Mouse (Mus musculus) A20 (cell line): ENCODE results near the gene Ankfy1.
"Not testable (repeated sequence)": the region's sequence is repeated elsewhere in the genome, so short reads cannot be mapped to it uniquely, and the experiment has no call there.

Source experiments
- DNase-seq: peaks from one replicate; pipeline ENCODE4 v3.0.0-alpha.2; 2011; ENCODE audit warnings: low read depth, low spot score

The Ankfy1 gene

GRCm38 (mm10) chr11:72689551-72690510 lies at the start of gene Ankfy1:
TSS of gene Ankfy1 (plus strand) at chr11:72690006.
- DNase-seq = peak; percentile 97

DNA sequence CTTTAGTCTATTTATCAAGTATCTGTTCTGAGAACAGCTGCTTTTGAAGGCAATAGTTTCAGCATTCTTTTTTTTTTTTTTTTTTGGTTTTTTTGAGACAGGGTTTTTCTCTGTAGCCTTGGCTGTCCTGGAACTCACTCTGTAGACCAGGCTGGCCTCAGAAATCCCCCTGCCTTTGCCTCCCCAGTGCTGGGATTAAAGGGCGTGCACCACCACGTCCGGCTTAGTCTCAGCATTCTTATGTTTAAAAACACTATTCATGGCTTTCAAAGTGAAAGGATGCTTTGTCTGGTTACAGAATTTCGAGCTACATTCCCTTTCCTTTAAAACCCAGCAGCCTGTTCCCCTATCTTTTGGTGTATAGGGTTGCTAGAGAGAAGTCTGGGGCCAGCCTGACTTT lies 47.1 kb upstream of the Ankfy1 start:
- DNase-seq = no peak

DNA sequence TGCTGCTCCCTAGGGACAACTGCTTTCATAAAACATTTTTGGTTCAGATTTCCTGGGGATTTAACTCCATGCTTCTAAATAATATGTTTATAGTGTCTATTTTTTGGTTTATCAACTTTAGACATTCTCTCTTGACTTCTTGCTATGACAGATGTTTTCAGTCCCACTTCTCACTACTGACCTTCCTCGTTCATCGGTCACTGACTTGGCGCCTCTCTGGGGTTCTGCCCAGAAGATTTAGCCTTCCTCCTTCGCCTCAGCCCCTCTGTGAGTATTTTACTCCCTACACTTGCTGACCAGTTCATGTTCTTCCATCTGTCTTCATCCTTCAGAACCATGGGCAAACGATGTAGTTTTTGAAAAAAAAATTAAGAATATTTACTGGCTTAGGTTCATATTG lies 44.4 kb upstream of the Ankfy1 start:
- DNase-seq = no peak

GRCm38 (mm10) chr11:72650347-72650746 lies 39.5 kb upstream of the Ankfy1 start:
- no peak for DNase-seq

DNA sequence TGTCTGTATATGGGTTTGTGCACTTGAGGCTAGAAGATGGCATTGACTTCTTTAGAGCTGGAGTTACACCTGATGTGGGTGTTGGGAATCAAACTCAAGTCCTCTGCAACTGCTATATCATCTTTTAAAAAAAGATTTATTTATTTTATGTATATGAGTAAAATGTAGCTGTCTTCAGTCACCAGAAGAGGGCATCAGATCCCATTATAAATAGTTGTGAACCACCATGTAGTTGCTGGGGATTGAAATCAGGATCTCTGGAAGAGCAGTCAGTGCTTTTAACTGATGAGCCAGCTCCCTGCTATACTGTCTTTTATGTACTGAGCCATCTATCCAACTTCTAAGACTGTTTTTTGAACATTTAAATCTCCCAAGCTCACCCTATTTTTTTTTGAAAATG lies 29.9 kb upstream of the Ankfy1 start:
- peak; percentile 45 for DNase-seq

DNA sequence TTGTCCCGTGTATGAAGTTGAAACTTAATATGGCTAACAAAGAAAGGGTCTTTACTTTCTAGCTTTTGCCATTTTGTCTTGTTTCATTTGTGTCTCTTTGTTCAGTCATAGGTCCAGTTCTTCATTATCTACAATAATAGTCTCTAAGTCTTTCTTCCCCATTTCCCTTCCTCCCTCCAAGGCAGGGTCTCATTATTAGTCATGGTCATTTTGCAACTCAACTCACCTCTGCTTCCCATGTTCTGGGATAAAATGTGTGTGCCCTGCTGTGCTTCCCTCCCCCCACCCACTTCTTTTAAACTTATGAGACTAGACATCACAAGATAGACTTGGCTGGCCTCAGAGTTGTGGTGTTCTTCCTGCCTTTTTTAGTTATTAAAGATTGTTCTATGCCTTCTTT lies 29.4 kb upstream of the Ankfy1 start:
- no peak for DNase-seq

GRCm38 (mm10) chr11:72664641-72665040 lies 25.2 kb upstream of the Ankfy1 start:
- DNase-seq = no peak

DNA sequence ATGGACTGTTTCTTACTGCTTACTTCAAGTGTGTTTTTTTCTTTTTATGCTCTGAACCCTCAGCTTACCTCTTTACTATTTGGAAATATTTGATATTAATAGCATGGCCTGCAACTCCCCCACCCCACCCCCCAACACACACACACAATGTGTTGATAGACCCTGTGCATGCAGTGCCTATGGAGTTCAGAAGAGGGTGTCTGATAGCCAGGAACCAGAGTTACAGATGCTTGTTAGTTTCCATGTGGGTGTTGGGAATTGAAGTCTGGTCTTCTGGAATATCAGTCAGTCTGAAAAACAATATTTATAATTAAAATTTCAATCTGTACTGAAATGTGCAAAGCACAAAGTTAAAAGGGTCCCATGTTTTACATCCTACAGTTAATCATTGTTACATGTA lies 19.2 kb upstream of the Ankfy1 start:
- DNase-seq = no peak

DNA sequence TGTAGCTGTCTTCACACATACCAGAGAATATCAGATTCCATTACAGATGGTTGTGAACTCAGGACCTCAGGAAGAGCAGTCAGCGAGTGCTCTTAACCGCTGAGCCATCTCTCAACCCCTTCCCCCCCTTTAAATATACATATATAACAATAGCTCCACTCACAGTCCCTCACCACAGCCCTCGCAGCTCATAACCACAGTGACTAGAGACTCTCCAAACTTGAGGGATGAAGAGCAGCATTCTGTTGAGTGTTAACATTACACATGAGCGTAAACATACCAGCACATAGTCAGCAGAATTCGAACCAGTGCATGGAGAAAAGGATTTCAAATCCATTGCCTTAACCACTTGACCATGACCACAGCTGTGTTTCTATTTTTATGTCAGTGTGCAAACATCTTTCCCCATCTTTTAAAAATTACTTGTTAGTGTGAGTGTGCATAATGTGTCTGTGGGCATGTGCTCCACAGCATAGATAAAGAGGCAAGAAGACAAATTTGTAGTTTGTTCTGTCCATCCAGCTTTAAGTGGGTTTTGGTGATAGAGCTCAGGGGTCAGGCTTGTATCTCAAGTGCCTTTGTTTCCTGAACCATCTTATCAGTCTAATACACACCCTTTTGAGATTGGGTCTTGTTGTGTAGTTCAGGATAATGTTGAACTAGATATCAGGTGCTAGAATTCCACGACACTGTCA lies 18.4 kb upstream of the Ankfy1 start:
- DNase-seq = peak; percentile 29

DNA sequence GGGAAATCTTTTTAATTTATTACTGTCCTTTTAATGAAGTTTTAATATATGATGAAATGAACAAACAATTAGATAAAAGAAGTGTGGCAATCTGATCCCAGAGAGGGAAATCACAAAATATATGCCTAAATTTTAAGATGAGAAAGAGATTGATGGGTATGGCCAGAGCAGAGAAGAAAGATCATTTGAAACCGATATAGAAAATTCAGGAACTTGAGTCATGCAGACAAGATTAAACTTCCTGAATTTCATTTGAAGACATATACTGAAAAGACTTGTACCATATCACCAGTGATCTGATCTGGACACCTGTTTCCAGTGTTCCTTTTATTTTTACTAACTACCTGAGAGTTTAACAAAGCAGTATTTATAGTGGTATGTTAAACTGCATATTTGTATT lies 17.4 kb upstream of the Ankfy1 start:
- no peak for DNase-seq

- DNase-seq = no peak
These were observed 14.5 kb upstream of the Ankfy1 start for GRCm38 (mm10) chr11:72675280-72675679.

DNA sequence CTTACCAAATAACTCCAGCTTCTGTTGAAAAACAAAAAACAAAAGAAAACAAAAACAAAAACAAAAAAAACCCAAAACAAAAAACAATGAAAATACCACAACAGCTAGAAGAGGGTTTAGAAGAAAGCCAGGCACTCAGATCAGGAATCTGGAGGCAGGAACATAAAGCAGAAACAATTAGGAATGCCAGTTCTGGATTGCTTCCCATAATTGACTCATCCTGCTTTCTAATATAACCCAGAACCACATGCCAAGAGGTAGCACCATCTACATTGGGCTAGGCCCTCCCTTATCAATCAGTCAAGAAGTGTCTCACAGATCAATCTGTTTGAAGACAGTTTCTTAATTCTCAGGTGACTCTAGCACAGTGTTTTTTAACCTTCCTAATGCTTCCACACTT lies 9.1 kb upstream of the Ankfy1 start:
- no peak for DNase-seq

- DNase-seq = no peak
These were observed 6.4 kb upstream of the Ankfy1 start for GRCm38 (mm10) chr11:72683402-72683801.

GRCm38 (mm10) chr11:72686697-72687096 lies 3.1 kb upstream of the Ankfy1 start:
- no peak for DNase-seq

DNA sequence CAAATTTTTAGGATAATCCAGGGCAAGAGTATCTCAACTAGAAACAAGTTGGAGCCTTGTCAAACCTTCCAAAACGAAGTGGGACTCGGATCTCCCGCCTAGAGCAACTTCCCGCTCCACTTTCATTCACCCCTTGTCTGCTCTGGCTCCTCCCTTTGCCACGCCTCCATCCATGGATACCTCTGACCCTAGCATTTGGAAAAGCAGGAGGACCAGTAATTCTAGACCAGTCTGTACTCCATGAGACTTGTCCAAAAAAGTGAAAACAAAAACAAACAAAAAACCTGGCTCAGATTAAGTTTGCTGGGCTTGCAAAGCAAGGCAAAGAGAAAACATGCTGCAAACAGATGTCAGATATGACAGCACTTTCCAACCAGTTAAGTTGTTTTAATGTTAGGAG lies 1.6 kb upstream of the Ankfy1 start:
- no peak for DNase-seq

DNA sequence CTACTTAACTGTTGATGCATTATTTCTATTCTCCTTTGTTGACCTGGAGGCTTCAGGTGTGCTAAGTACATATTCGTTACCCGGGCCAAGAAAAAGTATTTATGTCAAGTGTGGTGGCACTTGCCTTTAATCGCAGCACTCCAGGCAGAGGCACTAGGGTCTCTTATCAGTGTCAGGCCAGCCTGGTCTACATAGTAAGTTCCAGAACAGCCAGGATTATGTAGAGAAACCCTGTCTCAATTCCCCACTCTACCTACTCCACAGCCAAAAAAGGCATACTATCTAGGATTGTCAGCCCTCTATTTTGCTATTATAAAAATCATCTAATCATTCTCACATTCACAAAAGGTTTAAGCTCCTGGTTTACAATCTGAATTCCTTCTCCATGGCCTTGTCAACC lies 691 bp upstream of the Ankfy1 start:
- DNase-seq = peak; percentile 32

DNA sequence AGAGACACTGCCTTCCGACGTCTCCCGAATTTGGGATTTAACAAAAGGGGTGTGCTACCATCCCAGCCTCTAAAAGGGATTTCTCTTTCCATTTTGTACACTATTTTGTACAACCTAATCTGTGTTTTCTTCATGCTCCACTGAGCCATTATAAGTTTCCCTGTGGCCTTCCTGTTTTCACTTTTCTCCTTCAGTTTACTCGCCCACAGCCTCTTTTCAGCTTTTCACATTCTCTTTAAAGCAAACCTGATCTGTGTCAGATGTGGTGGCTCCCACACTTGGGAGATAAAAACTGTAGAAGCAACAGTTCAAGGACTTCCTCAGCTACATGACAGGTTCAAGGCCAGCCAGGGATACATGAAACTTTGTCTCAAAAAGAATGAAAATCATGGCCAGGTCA lies 2.5 kb downstream of the Ankfy1 start:
- no peak for DNase-seq

DNA sequence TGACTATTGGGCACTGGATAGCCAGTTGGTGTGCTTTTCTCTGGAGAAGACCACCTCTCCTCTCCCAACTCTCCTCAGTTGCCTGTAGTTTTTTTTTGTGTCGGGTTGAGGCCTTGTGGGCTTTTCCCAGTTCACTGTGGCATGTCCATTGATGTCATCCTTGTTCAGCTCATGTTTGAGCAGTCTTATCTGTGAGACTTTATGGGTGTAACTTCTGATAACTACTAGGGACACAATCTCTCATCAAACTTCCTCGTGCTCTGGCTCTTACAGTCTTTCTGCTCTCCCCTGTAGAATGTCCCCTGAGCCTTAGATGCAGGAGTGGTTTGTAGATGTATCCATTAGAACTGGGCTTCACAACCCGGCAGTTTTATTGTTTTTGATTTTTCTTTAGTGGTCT lies 5.2 kb downstream of the Ankfy1 start:
- no peak for DNase-seq

- no peak for DNase-seq
These were observed 6.7 kb downstream of the Ankfy1 start for GRCm38 (mm10) chr11:72696368-72696971.

- no peak for DNase-seq
These were observed 7.5 kb downstream of the Ankfy1 start for GRCm38 (mm10) chr11:72697323-72697722.

- not testable (repeated sequence) for DNase-seq
These were observed 15.3 kb downstream of the Ankfy1 start for GRCm38 (mm10) chr11:72705111-72705510.

- DNase-seq = no peak
These were observed 22.9 kb downstream of the Ankfy1 start for GRCm38 (mm10) chr11:72712721-72713120.
